Mouse (Mus musculus): Measurements from ENCODE around the gene Ppp2r5e.

- TF ChIP-seq CTCF (IDR thresholded peaks at IDR 0.05; ENCODE audit: borderline replicate concordance, insufficient read depth, low read depth, low read length) = no peak
- TF ChIP-seq POLR2A (IDR thresholded peaks at IDR 0.05; ENCODE audit: borderline replicate concordance, insufficient read depth, low read length) = no peak
These were observed 19.5 kb upstream of the Ppp2r5e start for GRCm38 (mm10) chr12:75615556-75615955.

Data from cerebellum, adult 2 months (tissue).